Mouse (Mus musculus) heart, postnatal 36 days (tissue): ENCODE data around the gene Itga2b. TPM values are rescaled to one million over a fixed set of nuclear protein-coding genes. Genes with fewer than 3 reads are reported as not detected.
A peak's percentile ranks its signal among the peaks of the same experiment; 100 is the strongest.

Experiments used
- DNase-seq, 2 experiments: peaks; one replicate each; pipeline ENCODE4 v3.0.0; 2021 to 2022
- intact Hi-C: fragments of 180-260 bp; cut with DNase I; formaldehyde crosslinking; loops from one replicate; pipeline ENCODE4 v1.15.1; 2025
- total RNA-seq, 2 experiments: library from RNA; stranded (reverse); gene quantifications; 2 replicates each; pipeline ENCODE4 v1.2.3; 2021

Gene Itga2b
- total RNA-seq, 2 experiments from 2014 or later = 3.1 to 3.8 TPM

DNA sequence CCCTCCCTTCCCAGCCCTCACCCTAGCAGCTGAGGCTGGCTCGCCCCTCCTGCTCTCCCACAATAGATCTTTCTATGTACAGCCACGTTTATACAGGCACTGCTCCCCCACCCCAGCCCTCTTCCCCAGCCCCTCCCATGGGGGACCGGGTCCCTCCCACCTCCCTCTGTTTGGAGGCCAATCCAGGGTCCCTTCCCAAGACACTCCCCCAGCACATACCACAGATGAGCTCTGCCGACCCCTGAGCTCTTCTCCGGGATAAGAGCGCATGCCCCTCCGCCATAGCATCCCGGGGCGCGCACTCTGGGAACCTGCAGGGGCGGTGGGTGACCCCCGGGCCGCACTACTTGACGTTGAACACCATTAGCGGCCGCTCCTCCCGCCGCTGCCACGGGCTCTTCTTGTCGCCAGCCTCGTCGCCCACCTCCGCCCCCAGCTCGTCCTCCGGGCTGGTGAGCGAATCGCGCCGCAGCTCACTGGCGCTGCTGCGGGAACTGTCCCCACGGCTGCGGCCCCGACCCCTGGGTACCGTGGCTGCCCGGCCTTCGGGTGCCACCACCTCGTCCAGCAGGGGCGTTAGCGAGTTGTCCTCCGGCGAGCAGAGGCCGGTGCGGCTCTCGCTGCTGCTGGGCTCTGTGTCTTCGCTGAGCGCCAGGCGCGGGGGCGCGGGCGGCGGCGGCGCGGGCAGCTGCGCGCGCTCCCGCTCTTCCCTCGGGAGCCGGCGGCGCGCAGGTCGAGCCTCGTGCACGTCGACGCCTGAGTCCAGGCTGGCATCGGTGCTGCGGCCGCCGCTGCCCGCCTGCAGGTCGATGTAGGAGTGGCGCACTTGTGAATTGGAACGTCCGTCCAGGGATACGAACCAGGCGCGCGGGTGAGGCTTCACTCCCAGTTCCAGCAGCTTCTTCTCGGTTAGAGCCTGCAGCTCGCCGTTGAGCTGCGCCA lies 32.5 kb downstream of the Itga2b start:
- DNase-seq = peak in 1 of 2 experiments; percentile 59
- intact Hi-C loops = no loop called here

DNA sequence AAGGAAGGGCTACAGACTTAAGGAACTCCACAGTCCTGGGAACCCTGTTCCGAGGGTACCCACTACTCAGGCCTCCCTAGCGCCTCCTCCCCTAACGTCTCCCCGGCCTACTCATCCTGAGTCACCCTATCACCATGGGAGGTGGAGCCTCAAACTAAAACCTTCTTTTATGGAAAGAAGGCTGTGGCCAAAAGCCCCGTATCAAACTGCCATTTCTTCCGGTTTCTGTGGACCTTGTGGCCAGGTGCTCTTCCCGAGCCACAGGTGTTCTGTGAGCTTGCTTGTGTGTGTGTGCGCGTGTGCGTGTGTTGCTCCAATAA lies 33.5 kb downstream of the Itga2b start:
- no peak for DNase-seq
- intact Hi-C loops = no loop called here

DNA sequence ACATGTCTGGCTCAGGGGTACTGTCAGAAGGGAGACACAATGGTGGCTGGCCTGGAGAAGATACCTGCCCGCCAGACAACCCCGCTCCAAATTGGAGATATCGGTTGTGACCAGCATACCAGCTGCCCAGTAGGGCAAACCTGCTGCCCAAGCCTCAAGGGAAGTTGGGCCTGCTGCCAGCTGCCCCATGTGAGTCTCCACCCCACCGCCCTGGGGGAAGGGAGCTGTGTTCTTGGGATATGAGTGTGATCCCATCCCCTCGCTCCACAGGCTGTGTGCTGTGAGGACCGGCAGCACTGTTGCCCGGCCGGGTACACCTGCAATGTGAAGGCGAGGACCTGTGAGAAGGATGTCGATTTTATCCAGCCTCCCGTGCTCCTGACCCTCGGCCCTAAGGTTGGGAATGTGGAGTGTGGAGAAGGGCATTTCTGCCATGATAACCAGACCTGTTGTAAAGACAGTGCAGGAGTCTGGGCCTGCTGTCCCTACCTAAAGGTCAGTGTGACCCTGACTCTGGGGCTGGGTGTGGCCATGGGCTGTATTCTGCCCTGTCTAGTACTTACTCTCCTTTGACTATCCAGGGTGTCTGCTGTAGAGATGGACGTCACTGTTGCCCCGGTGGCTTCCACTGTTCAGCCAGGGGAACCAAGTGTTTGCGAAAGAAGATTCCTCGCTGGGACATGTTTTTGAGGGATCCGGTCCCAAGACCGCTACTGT lies 34.0 kb downstream of the Itga2b start:
- no peak for DNase-seq
- intact Hi-C loops = no loop called here

DNA sequence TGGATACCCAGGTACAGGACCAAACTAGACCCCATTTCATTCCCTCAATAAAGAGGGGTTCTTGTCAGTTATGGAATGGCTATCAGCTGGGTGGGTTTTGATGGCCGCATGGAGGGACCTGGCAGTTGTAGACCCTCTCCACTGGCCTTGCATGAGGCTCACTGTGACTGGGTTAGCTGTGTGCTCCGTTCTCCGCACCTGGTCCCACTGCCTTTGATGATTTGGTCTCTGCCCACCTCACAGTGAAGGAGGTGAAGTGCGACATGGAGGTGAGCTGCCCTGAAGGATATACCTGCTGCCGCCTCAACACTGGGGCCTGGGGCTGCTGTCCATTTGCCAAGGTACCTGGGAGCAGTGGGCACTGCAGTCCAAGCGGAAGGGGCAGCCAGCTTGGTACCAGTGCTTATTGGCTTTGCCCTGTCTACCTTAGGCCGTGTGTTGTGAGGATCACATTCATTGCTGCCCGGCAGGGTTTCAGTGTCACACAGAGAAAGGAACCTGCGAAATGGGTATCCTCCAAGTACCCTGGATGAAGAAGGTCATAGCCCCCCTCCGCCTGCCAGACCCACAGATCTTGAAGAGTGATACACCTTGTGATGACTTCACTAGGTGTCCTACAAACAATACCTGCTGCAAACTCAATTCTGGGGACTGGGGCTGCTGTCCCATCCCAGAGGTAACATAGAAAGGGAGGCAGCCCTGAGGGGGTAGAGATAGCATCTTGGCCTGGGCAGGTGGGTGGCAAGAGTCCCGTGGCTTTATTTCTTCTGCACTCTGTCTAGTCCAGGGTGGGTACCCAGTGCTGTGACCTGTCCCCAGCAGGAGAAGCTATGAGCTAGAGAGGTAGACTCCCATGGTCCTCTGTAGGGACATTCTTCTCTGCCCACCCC lies 34.9 kb downstream of the Itga2b start:
- no peak for DNase-seq
- intact Hi-C loops = loop anchor here (5.0 kb wide), 1 partner anchor 218 kb away; no protein-coding TSS in a partner anchor

DNA sequence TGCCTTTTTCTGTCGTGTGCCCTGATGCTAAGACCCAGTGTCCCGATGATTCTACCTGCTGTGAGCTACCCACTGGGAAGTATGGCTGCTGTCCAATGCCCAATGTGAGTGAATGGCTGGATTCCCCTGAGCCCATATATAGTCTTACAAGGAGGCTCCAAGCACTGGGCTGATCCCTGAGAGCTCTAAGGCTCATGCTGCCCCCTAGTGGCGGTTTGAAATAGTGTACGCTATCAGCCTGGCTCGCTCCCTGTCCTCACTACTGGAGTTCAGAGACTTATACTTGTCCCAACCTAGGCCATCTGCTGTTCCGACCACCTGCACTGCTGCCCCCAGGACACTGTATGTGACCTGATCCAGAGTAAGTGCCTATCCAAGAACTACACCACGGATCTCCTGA lies 35.5 kb downstream of the Itga2b start:
- intact Hi-C loops = loop anchor here (5.0 kb wide), 1 partner anchor 217 kb away; no protein-coding TSS in a partner anchor
- DNase-seq = peak; percentile 87 to 89

DNA sequence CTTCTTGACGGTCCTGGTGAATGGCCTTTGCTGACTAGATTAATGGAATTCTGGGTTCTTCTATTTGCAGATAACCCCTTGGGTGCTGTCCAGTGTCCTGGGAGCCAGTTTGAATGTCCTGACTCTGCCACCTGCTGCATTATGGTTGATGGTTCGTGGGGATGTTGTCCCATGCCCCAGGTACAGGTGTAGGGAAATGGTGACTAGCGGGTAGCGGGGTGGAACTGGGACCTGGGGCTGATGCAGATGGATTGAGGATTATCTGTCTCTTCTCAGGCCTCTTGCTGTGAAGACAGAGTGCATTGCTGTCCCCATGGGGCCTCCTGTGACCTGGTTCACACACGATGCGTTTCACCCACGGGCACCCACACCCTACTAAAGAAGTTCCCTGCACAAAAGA lies 36.1 kb downstream of the Itga2b start:
- DNase-seq = no peak
- intact Hi-C loops = loop anchor here (5.0 kb wide), 1 partner anchor 217 kb away; no protein-coding TSS in a partner anchor

DNA sequence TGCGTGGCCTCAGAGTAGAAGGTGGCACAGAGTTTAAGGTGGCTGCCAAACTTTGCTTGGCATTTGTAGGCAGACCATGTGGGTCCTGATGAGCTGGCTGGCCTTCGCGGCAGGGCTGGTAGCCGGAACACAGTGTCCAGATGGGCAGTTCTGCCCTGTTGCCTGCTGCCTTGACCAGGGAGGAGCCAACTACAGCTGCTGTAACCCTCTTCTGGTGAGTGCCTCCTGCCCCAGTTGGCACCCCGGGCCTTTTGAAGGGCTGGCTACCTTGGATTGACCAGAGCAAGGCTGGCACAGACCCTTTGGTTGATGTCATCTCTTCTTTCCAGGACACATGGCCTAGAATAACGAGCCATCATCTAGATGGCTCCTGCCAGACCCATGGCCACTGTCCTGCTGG lies 37.0 kb downstream of the Itga2b start:
- intact Hi-C loops = loop anchor here (5.0 kb wide), 1 partner anchor 216 kb away; no protein-coding TSS in a partner anchor

DNA sequence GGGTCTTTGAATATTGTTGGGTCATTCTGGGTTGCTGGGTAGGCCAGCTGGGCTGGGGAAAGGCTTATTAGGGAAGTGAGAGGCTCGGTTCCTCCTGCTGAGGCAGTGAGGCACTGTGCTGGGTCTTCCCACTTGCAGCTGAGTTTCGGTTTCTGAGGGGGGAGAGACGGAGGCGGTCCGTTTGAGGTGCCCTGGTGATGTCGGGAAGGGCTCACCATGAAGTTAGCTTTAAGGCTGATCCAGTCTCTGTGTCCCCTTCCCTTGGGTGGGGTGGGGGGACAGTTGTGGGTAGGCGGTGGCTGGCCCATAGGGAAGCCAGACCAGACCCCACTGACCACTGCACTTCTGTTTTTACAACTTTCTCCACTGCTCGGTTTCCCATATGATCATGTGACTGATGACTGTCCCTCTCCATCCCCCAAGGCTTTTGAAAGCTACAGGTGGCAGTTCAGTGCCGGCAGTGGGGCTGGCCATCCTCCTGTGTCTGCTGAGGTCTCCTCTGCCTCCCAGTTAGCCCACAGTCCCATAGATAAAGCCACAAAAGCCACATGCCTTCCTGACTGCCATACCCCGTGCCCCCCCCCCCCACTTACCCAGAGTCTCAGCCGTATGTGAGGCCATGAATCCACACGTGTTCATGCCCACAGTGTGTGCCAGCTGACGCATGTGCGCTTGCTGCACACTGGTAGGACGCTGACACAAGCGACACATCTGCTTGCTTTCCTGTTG lies 37.6 kb downstream of the Itga2b start:
- peak in 1 of 2 experiments; percentile 54 for DNase-seq
- intact Hi-C loops = loop anchor here (5.0 kb wide), 1 partner anchor 215 kb away; no protein-coding TSS in a partner anchor

More for the DNA sequence above, 37.0 kb downstream of the Itga2b start:
- peak in 1 of 2 experiments; percentile 70 for DNase-seq

DNA sequence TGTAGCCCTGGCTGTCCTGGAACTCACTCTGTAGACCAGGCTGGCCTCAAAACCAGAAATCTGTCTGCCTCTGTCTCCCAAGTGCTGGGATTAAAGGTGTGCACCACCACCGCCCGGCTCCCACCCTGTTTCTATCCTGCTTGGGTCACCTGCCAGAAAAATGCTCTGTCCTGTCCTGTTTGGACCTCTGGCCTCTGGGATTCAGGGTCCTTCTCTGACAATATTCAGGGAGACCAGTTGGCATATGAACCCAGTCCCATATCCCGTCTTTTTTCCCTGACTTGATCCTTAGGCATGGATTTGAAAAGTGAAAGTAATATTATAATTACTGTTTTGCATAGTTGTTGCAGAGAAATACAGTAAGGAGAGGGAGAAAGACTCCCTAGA lies 38.2 kb downstream of the Itga2b start:
- intact Hi-C loops = loop anchor here (2.0 to 5.0 kb wide), 2 partner anchors 123 to 214 kb away; no protein-coding TSS in a partner anchor
- no peak for DNase-seq

DNA sequence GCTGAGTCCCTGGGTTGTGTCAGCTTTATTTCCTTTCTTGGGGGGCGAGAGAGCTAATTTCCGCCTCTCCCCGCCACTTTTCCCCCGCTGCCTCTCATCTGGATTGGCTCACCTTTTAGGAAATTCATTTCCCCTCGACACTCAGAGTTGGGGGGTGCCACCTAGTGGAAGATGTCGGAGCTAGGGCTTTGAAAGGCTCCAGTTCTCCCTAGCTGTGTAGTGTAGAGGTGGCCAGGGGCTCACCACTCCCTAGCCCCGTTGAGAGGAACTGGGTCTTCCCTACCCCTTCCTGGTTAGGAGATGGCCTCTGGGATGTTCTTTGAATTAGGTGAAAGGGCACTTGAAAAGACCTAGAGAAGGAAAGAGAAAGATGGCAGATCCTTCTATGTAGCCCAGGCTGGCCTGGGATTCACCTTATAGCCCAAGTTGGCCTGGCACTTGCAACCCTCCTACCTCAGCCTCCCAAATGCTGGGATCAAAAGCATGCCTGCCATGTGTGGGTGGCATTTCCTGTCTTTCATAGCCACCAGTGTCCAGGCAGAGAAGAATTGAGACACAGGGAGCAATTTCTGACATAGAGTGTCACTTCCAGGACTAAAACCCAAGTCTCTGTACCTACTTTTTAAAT lies 38.8 kb downstream of the Itga2b start:
- peak; percentile 84 to 85 for DNase-seq
- intact Hi-C loops = loop anchor here (2.0 to 5.0 kb wide), 2 partner anchors 122 to 214 kb away; no protein-coding TSS in a partner anchor

DNA sequence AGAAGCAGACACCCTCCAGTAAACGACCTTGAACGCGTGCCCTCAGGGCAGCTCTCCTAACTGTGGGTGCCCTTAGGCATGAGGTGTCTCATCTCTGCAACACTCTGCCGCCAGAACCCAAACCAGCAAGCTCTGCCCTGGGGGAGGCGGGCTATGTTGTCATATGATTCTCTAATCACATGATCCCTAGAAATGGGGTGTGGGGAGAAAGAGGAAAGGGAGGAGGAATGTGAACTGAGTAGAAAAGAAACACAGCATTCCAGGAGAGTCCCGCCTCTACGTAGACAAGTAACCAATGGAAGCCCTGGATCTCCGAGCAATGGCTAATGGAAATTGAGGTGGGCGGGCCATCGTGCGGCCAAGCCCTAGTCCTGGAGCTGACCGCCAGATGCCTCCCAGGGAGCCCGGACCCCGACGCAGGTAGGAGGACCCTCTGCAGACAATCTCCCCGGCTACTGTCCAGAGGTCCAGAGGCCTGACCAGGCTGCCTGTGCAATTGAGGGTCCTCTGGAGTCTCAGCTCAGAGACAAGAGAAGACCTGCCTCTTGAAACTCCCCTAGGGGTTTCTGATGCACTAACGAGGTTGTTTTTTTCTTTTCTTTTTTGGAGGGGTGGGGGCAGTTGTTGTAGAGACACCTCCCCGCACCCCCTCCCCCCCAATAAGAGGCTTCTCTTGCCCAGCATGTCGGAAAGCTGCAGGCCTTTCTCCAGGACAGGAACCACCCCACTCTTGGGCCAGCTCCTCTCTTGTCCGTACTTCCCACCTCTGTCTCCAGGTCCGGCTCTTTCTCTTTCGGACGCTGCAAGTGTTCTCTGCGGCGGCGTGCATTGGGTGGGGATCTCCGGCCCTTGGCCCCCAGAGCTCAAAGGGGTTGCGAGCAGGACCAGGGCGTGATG lies 39.6 kb downstream of the Itga2b start, which contains the start of gene Grn:
Gene Grn (plus strand): TSS at position 195 of the 897 bp plus-strand sequence.
- DNase-seq = peak; percentile 83 to 87
- intact Hi-C loops = loop anchor here (2.0 to 5.0 kb wide), 2 partner anchors 122 to 213 kb away; no protein-coding TSS in a partner anchor

DNA sequence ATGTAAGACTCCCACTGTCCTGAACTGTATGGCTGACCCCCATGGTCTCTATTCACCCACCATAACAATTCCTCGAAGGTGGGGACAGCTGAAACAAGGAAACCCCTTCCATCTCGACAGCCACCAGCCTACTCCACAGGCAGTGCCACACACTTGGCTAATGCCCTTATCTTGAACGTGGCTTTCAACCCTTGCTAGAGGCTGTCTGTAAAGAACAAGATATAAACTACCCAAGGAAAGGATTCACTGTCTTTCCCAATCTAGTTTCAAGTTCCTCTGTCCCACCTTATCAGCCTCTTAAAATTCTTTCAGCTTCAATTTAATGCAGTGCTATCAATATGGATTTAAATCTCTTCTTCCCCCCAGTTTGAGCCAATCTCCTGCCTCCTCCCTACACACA lies 40.4 kb downstream of the Itga2b start:
- intact Hi-C loops = no loop called here

DNA sequence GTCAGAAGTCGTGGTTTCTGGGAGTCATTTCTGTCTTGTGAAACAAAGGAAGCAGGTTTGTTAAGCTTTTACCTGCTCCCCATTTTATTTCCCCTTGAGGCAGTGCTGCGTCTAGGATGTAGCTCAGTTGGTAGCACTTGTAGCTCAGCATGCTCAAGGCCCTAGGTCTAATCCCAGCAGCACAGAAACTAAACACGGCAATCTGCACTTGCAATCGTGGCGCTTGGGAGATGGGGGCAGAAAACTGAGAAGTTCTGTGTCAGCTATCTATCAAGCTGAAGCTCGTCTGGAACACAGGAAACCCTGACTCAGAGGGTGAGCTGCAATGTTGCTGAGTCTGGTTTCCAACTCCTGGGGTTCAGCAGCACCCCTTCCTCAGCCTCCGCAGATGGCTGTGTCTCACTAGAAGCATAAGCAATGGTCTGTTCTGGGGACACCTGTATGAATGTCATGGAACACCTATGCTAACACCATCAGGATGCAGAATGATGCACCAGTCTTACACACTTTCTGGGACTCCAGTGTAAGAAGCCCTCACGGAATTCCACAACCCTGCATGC lies 40.9 kb downstream of the Itga2b start:
- intact Hi-C loops = loop anchor here (1.0 kb wide), 1 partner anchor 16 kb away; no protein-coding TSS in a partner anchor

More for the DNA sequence above, 40.4 kb downstream of the Itga2b start:
- no peak for DNase-seq

DNA sequence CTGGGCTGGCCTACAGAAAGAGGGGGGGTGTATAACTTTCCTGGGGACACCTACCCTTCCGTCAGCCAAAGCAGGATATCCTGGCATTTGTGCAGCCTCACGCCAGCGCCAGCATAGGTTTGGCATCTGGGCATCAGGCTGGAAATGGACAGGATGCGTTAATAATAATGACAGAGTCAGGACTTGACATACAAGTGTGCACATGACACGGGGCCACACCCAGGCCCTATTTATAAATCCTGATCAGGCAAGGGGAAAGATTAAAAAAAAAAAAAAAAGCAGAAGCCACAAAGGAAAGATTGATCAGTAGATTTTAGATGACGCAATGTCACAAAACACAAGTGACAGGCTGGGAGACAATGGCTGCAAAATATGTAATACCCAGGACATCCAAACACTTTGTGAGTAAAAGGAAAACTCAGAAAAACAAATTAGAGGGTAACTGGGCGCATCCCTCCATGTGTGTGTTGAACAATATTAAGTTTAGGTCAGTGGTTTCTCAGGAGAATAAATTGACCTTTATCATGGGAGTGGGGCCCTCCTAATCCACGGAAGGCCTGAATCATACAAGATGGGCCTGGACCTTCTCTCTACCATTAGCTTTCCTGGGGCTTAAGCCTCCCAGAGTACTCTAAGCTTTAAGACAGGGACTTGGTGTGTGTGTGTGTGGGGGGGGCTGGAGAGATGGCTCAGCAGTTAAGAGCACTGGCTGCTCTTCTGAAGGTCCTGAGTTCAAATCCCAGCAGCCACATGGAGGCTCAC lies 44.2 kb downstream of the Itga2b start:
- DNase-seq = no peak
- intact Hi-C loops = no loop called here

More for the DNA sequence above, 40.9 kb downstream of the Itga2b start:
- no peak for DNase-seq

DNA sequence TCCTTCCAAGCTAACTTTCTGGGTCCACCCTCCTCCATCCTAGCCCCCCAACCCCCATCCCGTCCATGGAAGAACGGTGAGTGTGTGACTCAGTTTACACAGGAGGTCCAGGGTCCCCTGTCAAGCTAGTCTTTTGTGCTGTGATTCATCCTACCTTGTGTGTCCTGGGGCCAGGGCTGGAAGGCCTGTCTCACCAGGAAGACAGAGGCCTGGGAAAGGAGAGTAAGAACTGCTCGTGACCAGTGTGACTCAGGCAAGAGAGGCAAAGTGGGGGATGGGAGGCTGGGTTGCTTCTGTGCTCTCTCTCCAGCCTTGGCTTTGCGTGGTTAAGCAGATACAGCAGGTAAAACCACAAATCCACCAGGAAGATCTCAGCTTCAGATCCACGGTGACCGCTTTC lies 45.3 kb downstream of the Itga2b start:
- DNase-seq = no peak
- intact Hi-C loops = no loop called here

DNA sequence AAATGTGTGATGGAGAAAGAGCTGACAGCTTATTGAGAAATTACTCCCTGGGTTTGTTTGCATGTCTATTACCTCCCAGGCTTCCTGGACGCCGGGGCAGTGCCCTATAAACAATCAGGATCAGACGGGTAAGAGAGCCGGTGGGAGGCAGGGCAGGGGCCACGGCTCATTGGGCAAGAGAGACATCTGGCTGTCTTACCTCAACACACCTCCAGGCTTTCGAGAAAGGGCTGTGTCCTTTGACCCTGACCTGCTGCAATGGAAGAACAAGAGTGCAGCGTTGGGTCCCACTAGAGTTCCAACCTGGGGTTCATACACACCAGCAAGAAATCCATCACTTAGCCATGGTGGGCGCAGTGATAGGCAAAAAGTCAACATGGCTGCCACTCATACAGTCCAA lies 48.4 kb downstream of the Itga2b start:
- intact Hi-C loops = no loop called here

DNA sequence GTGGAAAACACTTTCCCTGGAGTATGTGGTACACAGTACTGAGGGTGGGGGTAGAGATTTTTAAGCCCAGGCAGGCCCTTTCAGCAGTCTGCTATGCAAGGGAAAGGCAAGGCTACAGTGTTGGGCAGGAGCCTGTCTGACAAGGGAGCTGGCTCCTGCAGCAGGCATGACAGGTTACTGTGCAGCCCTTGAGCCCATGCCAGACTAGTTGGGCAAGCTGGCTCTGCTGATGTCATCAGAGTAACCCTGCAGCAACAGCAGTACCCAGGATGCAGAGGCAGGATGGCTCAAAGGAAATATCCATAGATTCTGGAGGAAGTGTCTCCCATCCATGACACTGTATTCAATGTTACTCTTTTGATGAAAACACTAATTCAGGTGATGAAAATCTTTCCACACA lies 51.0 kb downstream of the Itga2b start:
- no peak for DNase-seq
- intact Hi-C loops = no loop called here

More for the DNA sequence above, 48.4 kb downstream of the Itga2b start:
- DNase-seq = no peak
